Mouse (Mus musculus) megakaryocyte, embryonic 14.5 days (primary cell): ENCODE measurements around the gene Myl7. TPM values are rescaled to one million over a fixed set of nuclear protein-coding genes. Genes with fewer than 3 reads are reported as not detected.

Experiments
- H3K27me3 ChIP-seq: replicated peaks from 2 replicates; pipeline ENCODE3; 2012; ENCODE audit warnings: inconsistent platforms
- H3K36me3 ChIP-seq: replicated peaks from 2 replicates; pipeline ENCODE3; 2012; ENCODE audit warnings: low read length, inconsistent platforms, mixed read lengths
- H3K4me1 ChIP-seq: 2 replicates; pipeline ENCODE4 v1.6.1; 2012; ENCODE audit warnings: inconsistent platforms
- H3K4me3 ChIP-seq: replicated peaks from 2 replicates; pipeline ENCODE3; 2012; ENCODE audit warnings: moderate library complexity, mild to moderate bottlenecking, inconsistent platforms
- H3K9me3 ChIP-seq: 2 replicates; pipeline ENCODE4 v1.6.1; 2012; ENCODE audit warnings: inconsistent platforms
- FLI1 ChIP-seq: IDR thresholded peaks from 2 replicates; pipeline ENCODE4 v1.6.1; 2012; ENCODE audit warnings: low read length, inconsistent platforms, mixed read lengths
- GATA1 ChIP-seq: IDR thresholded peaks from 3 replicates; pipeline ENCODE4 v1.6.1; 2012; ENCODE audit warnings: mixed read lengths, low read length, inconsistent platforms, borderline replicate concordance
- polyA plus RNA-seq: library from polyadenylated mRNA; stranded (reverse); fragments of >175 nt; gene quantifications from 2 replicates; pipeline ENCODE4 v1.2.3, GENCODE M21; 2012; ENCODE audit warnings: low replicate concordance; ENCODE audit not compliant: insufficient read depth

Gene Myl7
- polyA plus RNA-seq, 1 experiment: not detected

DNA sequence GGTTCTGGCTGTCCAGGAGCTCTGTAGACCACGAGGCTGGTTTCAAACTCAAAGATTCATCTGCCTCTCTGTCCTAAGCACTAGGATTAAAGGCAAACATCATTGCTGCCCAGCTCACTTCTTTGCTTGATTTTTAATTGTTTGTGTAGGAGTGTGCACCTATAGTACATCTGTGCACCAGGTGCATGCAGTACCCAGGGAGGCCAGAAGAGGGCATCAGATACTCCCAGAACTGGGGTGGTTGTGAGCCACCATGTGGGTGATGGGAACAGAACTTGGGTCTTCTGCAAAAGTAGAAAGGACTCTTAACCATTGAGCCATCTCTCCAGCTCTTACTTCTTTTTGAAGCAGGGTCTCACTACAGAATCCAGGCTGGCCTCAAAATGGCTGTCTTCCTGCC is 39.9 kb downstream of the Myl7 start:
- no peak overlapping the region for H3K4me3 ChIP-seq
- H3K36me3 ChIP-seq: no peaks in the 10 kb centered on the region
- TF ChIP-seq GATA1 (no peak), FLI1 (no peak)
- H3K9me3 ChIP-seq: peaks cover 22% of the 10 kb centered on the region
- peaks cover 16% of the 10 kb centered on the region for H3K4me1 ChIP-seq
- H3K27me3 ChIP-seq: peaks cover 76% of the 10 kb centered on the region

- Histone ChIP-seq H3K27me3 (peaks cover 55% of the 10 kb centered on the region), H3K4me1 (peaks cover 18% of the 10 kb centered on the region), H3K4me3 (no peak overlapping the region), H3K36me3 (no peaks in the 10 kb centered on the region), H3K9me3 (peaks cover 22% of the 10 kb centered on the region)
- TF ChIP-seq GATA1 (no peak), FLI1 (no peak)
Observed at GRCm38 (mm10) chr11:5856479-5857130, 42.0 kb downstream of the Myl7 start.

GRCm38 (mm10) chr11:5855902-5856301 is 42.7 kb downstream of the Myl7 start:
- Histone ChIP-seq H3K27me3 (peaks cover 48% of the 10 kb centered on the region), H3K9me3 (peaks cover 22% of the 10 kb centered on the region), H3K4me3 (no peak overlapping the region)

DNA sequence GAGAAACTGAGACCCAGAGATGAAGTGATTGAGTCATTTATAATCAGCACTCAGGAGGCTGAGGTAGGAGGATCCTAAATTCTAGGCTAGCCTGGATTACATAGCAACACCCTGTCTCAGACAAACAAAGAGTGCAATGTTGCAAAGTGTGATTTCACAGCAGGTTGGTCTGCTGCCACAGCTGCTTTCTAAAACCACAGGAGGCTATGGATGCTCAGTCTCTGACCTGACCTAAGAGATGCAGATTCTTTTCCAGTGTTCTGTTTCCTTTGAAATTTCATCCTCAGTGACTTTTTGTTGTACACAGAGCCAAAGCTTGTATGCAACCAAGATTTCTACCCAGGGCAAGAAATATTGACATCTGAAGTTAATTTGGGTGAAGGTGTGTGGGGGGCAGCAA is 43.1 kb downstream of the Myl7 start:
- Histone ChIP-seq H3K4me1 (peaks cover 21% of the 10 kb centered on the region), H3K9me3 (peaks cover 22% of the 10 kb centered on the region), H3K4me3 (no peak overlapping the region), H3K27me3 (peaks cover 44% of the 10 kb centered on the region), H3K36me3 (no peaks in the 10 kb centered on the region)
- TF ChIP-seq GATA1 (no peak), FLI1 (no peak)

More at GRCm38 (mm10) chr11:5855902-5856301, 42.7 kb downstream of the Myl7 start:
- Histone ChIP-seq H3K4me1 (peaks cover 18% of the 10 kb centered on the region), H3K36me3 (no peaks in the 10 kb centered on the region)
- TF ChIP-seq GATA1 (no peak), FLI1 (no peak)

DNA sequence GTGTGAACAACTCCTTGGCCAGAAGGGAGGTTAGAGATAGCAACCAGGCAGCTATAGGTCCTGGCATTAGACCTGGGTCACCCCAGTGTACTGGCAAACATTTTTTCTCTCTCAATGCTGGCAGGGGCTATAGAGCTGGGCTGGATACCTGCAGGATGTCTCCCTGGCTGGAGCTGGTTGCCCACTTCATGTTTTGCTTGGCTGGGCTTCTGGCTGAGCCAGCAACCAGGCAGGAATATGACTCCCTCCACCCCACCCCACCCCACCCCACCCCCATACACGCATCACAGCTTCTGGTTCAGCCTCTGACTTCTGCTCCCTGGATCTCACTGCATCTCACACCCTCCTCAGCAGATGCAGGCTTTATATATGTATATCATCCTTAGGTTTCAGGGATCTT is 46.3 kb downstream of the Myl7 start:
- TF ChIP-seq FLI1 (no peak), GATA1 (no peak)
- Histone ChIP-seq H3K36me3 (no peaks in the 10 kb centered on the region), H3K4me3 (no peak overlapping the region), H3K4me1 (peaks cover 40% of the 10 kb centered on the region), H3K9me3 (peaks cover 7% of the 10 kb centered on the region), H3K27me3 (peaks cover 37% of the 10 kb centered on the region)

- no peak for TF ChIP-seq FLI1
- H3K9me3 ChIP-seq: peaks cover 18% of the 10 kb centered on the region
- peaks cover 35% of the 10 kb centered on the region for H3K27me3 ChIP-seq
- no peaks in the 10 kb centered on the region for H3K36me3 ChIP-seq
- no peak overlapping the region for H3K4me3 ChIP-seq
- H3K4me1 ChIP-seq: peaks cover 40% of the 10 kb centered on the region
Observed at GRCm38 (mm10) chr11:5851021-5851736, 47.4 kb downstream of the Myl7 start.

DNA sequence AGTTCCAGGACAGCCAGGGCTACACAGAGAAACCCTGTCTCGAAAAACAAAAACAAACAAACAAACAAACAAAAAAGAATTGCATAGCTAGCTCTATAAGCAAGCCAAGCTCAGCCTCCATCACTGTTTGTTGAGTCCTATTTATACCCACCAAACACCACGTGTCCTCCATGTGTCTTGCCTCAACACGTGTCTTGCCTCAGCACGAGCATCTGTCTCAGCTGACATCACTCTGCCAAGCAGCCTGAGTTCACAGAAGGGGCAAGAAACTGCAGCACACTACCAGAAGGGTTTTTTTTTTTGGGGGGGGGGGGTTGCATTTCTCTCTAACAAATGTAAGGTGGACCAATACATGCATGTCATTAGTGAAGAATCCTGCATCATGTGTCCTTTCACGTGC is 48.1 kb downstream of the Myl7 start:
- Histone ChIP-seq H3K9me3 (peaks cover 23% of the 10 kb centered on the region), H3K4me1 (peaks cover 40% of the 10 kb centered on the region), H3K36me3 (no peaks in the 10 kb centered on the region), H3K4me3 (no peak overlapping the region), H3K27me3 (peaks cover 33% of the 10 kb centered on the region)
- no peak for TF ChIP-seq GATA1
- no peak for TF ChIP-seq FLI1

DNA sequence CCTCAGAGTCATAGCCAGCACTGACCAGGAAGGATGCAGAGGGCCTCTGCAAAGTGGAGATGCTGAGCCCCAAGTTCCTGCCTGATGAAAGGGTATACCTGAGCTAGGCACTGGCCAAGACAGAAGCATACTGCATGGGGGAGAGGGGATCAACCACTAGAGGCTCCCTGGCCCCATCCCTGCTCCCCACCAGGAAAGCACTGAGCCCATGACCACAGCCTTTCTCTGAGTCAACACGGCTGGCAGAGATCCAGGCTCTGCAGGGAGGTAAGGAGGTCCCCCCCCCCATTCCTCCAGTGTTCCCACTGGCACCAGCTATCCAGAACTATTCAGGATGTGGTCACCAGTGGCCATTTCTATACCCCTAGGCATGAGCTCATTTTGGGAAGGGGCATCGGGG is 49.3 kb downstream of the Myl7 start:
- no peak overlapping the region for H3K4me3 ChIP-seq
- H3K27me3 ChIP-seq: peaks cover 33% of the 10 kb centered on the region
- H3K4me1 ChIP-seq: peaks cover 40% of the 10 kb centered on the region
- H3K36me3 ChIP-seq: no peaks in the 10 kb centered on the region
- TF ChIP-seq FLI1 (no peak), GATA1 (no peak)
- H3K9me3 ChIP-seq: peaks cover 24% of the 10 kb centered on the region

DNA sequence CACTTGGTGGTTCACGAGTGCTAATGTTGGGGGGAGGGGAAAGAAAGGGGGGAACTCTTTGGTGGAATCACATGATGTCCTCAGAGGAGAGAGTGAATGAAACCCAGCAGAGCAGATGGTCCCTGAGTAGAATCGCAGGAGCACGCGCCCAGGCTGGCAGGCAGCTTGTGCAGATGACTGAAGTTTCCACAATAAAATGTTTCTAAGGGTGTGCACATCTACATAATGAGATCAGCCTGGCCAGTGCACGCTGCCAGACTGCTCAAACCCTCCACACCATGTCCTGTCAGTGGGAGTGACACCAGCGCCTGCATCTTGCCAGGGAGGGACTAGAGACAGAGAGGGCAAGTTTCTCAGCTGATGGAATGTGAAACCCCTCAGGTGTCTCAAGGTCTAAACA is 49.8 kb downstream of the Myl7 start:
- TF ChIP-seq GATA1: no peak
- TF ChIP-seq FLI1: no peak
- Histone ChIP-seq H3K4me3 (no peak overlapping the region), H3K9me3 (peaks cover 30% of the 10 kb centered on the region), H3K27me3 (peaks cover 32% of the 10 kb centered on the region), H3K36me3 (no peaks in the 10 kb centered on the region), H3K4me1 (peaks cover 40% of the 10 kb centered on the region)

GRCm38 (mm10) chr11:5846639-5847345 is 51.8 kb downstream of the Myl7 start:
- peaks cover 41% of the 10 kb centered on the region for H3K9me3 ChIP-seq
- peaks cover 32% of the 10 kb centered on the region for H3K4me1 ChIP-seq
- H3K4me3 ChIP-seq: no peak overlapping the region
- no peak for TF ChIP-seq GATA1
- TF ChIP-seq FLI1: no peak
- H3K36me3 ChIP-seq: peaks cover 2% of the 10 kb centered on the region
- H3K27me3 ChIP-seq: peaks cover 32% of the 10 kb centered on the region

Other genes with a start within 250 kb of the Myl7 start
- 173 and 222 TPM in 2 replicates for gene Mrps24, start 183.1 kb downstream of the Myl7 start, polyA plus RNA-seq
- 6.8 and 10.2 TPM in 2 replicates for gene Urgcp, start 136.4 kb downstream of the Myl7 start, polyA plus RNA-seq
- gene Dbnl, start 110.3 kb downstream of the Myl7 start, polyA plus RNA-seq: 63.4 and 117 TPM in 2 replicates
- not detected in 2 replicates for gene Pgam2, start 95.0 kb downstream of the Myl7 start, polyA plus RNA-seq
- gene Polm, start 60.8 kb downstream of the Myl7 start, polyA plus RNA-seq: 2.3 and 4.2 TPM in 2 replicates
- gene Aebp1, start 36.8 kb downstream of the Myl7 start, polyA plus RNA-seq: 0.15 TPM in 1 of 2 replicates, not detected in the other
- gene Pold2, start 20.5 kb downstream of the Myl7 start, polyA plus RNA-seq: 155 and 509 TPM in 2 replicates
- 1.7 TPM in 1 of 2 replicates, not detected in the other for gene Gck, start 51.3 kb upstream of the Myl7 start, polyA plus RNA-seq
- 3.9 and 8.8 TPM in 2 replicates for gene Ykt6, start 56.9 kb upstream of the Myl7 start, polyA plus RNA-seq
- 0.11 TPM in 1 of 2 replicates, not detected in the other for gene Camk2b, start 167.6 kb upstream of the Myl7 start, polyA plus RNA-seq